Mouse (Mus musculus) limb, embryonic 14.5 days (tissue): Measurements from ENCODE around the gene Gm10282. TPM values are rescaled to one million over a fixed set of nuclear protein-coding genes. Genes with fewer than 3 reads are reported as not detected.

ENCODE experiments used
- ATAC-seq: fragments of 200-750 bp; cut with Nextera tagmentation; 2 replicates; pipeline ENCODE4 v1.8.0; 2017; ENCODE audit warnings: low read depth, moderate number of reproducible peaks, moderate TSS enrichment; ENCODE audit not compliant: low FRiP score
- DNase-seq: peaks from one replicate; pipeline ENCODE4 v3.0.0-alpha.2; 2015; ENCODE audit warnings: low spot score
- H3K27ac ChIP-seq: fragments of 300-500 bp; sonication (generic); replicated peaks from 2 replicates; pipeline ENCODE4 v1.5.1; 2014; ENCODE audit warnings: low read depth, mild to moderate bottlenecking, low read length, moderate library complexity, mixed read lengths
- H3K27me3 ChIP-seq: fragments of 300-500 bp; sonication (generic); 2 replicates; pipeline ENCODE4 v1.6.1; 2014; ENCODE audit warnings: low read length, mixed read lengths; ENCODE audit not compliant: control insufficient read depth, insufficient read depth
- H3K36me3 ChIP-seq: fragments of 300-500 bp; sonication (generic); 2 replicates; pipeline ENCODE4 v1.6.1; 2014; ENCODE audit warnings: mild to moderate bottlenecking, low read length, moderate library complexity, mixed read lengths; ENCODE audit not compliant: control insufficient read depth, insufficient read depth
- H3K4me1 ChIP-seq: fragments of 300-500 bp; sonication (generic); 2 replicates; pipeline ENCODE4 v1.6.1; 2014; ENCODE audit warnings: antibody characterized with exemption, low read length, mixed read lengths; ENCODE audit not compliant: control insufficient read depth, insufficient read depth
- H3K4me2 ChIP-seq: fragments of 300-500 bp; sonication (generic); replicated peaks from 2 replicates; pipeline ENCODE4 v1.6.1; 2014; ENCODE audit warnings: low read depth, mild to moderate bottlenecking, low read length, moderate library complexity; ENCODE audit not compliant: severe bottlenecking
- H3K4me3 ChIP-seq: fragments of 300-500 bp; sonication (generic); replicated peaks from 2 replicates; pipeline ENCODE4 v1.5.1; 2014; ENCODE audit warnings: low read length
- H3K9ac ChIP-seq: fragments of 300-500 bp; sonication (generic); 2 replicates; pipeline ENCODE4 v1.6.1; 2014; ENCODE audit warnings: mild to moderate bottlenecking, low read depth, low read length, moderate library complexity; ENCODE audit not compliant: severe bottlenecking
- H3K9me3 ChIP-seq: fragments of 300-500 bp; sonication (generic); 2 replicates; pipeline ENCODE4 v1.6.1; 2016; ENCODE audit warnings: low read length; ENCODE audit not compliant: control insufficient read depth
- POLR2A ChIP-seq: fragments of 200-500 bp; IDR thresholded peaks from 2 replicates; pipeline ENCODE4 v1.8.0; 2012; ENCODE audit warnings: inconsistent platforms, mild to moderate bottlenecking, moderate library complexity, borderline replicate concordance; ENCODE audit not compliant: insufficient read depth, insufficient read length; ENCODE audit errors: extremely low read depth
- WGBS: fragments of 180-500 bp; shearing (Covaris S2); extraction: QIAGEN DNeasy Blood & Tissue Kit; methylation state at CpG from one replicate; pipeline ENCODE4 v1.1.7; 2014; 5-methylcytosine and 5-hydroxymethylcytosine counted together
- polyA plus RNA-seq, 2 experiments: library from polyadenylated mRNA; depleted of rRNA in 1 of 2; stranded (reverse) in 1 of 2; unstranded in 1 of 2; fragments of >200 nt; fragmentation: Nextera tagmentation in 1 of 2; extraction: Ambion mirVana in 1 of 2; gene quantifications; 2 replicates each; pipeline versions ENCODE4 v1.2.1 to v1.2.3; 2012 to 2014

The Gm10282 gene
- polyA plus RNA-seq, 2 experiments: 26.2 to 30.0 TPM

- ATAC-seq (peak; percentile 92), DNase-seq (peak; percentile 93)
- TF ChIP-seq POLR2A: no peak
- WGBS: 16% methylated on average over 8 of the region's 8 CpGs
- Histone ChIP-seq H3K27ac (peak overlapping the region; percentile 85), H3K9me3 (no peaks in the 10 kb centered on the region), H3K4me2 (peak overlapping the region; percentile 17; the same call in 1 of the 2 replicates), H3K27me3 (no peaks in the 10 kb centered on the region), H3K36me3 (no peaks in the 10 kb centered on the region), H3K4me1 (peaks cover 13% of the 10 kb centered on the region), H3K9ac (no peak overlapping the region), H3K4me3 (no peak overlapping the region)
Measured at GRCm38 (mm10) chr8:72295679-72296078, 9.4 kb downstream of the Gm10282 start.

- peak overlapping the region; percentile 85 for H3K27ac ChIP-seq
- H3K27me3 ChIP-seq: no peaks in the 10 kb centered on the region
- H3K36me3 ChIP-seq: no peaks in the 10 kb centered on the region
- DNase-seq (no peak), ATAC-seq (no peak; the same call in 1 of the 2 replicates)
- peaks cover 13% of the 10 kb centered on the region for H3K4me1 ChIP-seq
- no peak overlapping the region for H3K4me3 ChIP-seq
- H3K9ac ChIP-seq: no peak overlapping the region
- 62% methylated on average over 3 of the region's 3 CpGs for WGBS
- no peaks in the 10 kb centered on the region for H3K9me3 ChIP-seq
- H3K4me2 ChIP-seq: no peak overlapping the region; the same call in 1 of the 2 replicates
- TF ChIP-seq POLR2A: no peak
Measured at GRCm38 (mm10) chr8:72295125-72295524, 9.9 kb downstream of the Gm10282 start.

GRCm38 (mm10) chr8:72293309-72293708, 11.8 kb downstream of the Gm10282 start:
- no peak for TF ChIP-seq POLR2A
- no peaks in the 10 kb centered on the region for H3K27me3 ChIP-seq
- H3K4me3 ChIP-seq: no peak overlapping the region
- no peaks in the 10 kb centered on the region for H3K36me3 ChIP-seq
- peaks cover 13% of the 10 kb centered on the region for H3K4me1 ChIP-seq
- ATAC-seq (no peak), DNase-seq (no peak)
- no peak overlapping the region for H3K27ac ChIP-seq
- H3K4me2 ChIP-seq: no peak overlapping the region
- H3K9me3 ChIP-seq: no peaks in the 10 kb centered on the region
- H3K9ac ChIP-seq: no peak overlapping the region

- peaks cover 12% of the 10 kb centered on the region for H3K4me1 ChIP-seq
- H3K9ac ChIP-seq: no peak overlapping the region
- H3K4me2 ChIP-seq: no peak overlapping the region
- no peak for ATAC-seq
- 62% methylated on average over 2 of the region's 2 CpGs for WGBS
- no peak overlapping the region for H3K4me3 ChIP-seq
- no peaks in the 10 kb centered on the region for H3K27me3 ChIP-seq
- no peak overlapping the region for H3K27ac ChIP-seq
- no peak for TF ChIP-seq POLR2A
- H3K9me3 ChIP-seq: no peaks in the 10 kb centered on the region
- DNase-seq: no peak
- H3K36me3 ChIP-seq: no peaks in the 10 kb centered on the region
Measured at GRCm38 (mm10) chr8:72291104-72291503, 14.0 kb downstream of the Gm10282 start.

GRCm38 (mm10) chr8:72289051-72289450, 16.0 kb downstream of the Gm10282 start:
- Histone ChIP-seq H3K36me3 (no peaks in the 10 kb centered on the region), H3K9ac (no peak overlapping the region), H3K4me3 (no peak overlapping the region), H3K27me3 (no peaks in the 10 kb centered on the region), H3K4me2 (no peak overlapping the region), H3K4me1 (no peaks in the 10 kb centered on the region), H3K9me3 (no peaks in the 10 kb centered on the region), H3K27ac (no peak overlapping the region)
- ATAC-seq (0 out of 2 replicates have a peak, but pooled peaks have one; percentile 50), DNase-seq (no peak)
- no peak for TF ChIP-seq POLR2A

- Histone ChIP-seq H3K4me3 (no peak overlapping the region), H3K4me2 (no peak overlapping the region), H3K9me3 (no peaks in the 10 kb centered on the region), H3K36me3 (no peaks in the 10 kb centered on the region), H3K27me3 (no peaks in the 10 kb centered on the region), H3K4me1 (no peaks in the 10 kb centered on the region), H3K27ac (no peak overlapping the region), H3K9ac (no peak overlapping the region)
- TF ChIP-seq POLR2A: no peak
- WGBS: 65% methylated on average over 4 of the region's 4 CpGs
- no peak for DNase-seq
- no peak for ATAC-seq
Measured at GRCm38 (mm10) chr8:72285285-72285684, 19.8 kb downstream of the Gm10282 start.
